Mouse (Mus musculus) myocyte (in vitro differentiated cells): ENCODE data around the gene Ergic1.

Experiments used
- CEBPB ChIP-seq: IDR thresholded peaks from 2 replicates; pipeline ENCODE4 v1.6.1; 2011; ENCODE audit warnings: mild to moderate bottlenecking, moderate library complexity; ENCODE audit not compliant: poor library complexity, insufficient read depth, severe bottlenecking
- E2F4 ChIP-seq: IDR thresholded peaks from one replicate; pipeline ENCODE4 v1.6.1; 2011; ENCODE audit warnings: mild to moderate bottlenecking, control low read depth, moderate library complexity; ENCODE audit not compliant: insufficient read depth
- MAX ChIP-seq: IDR thresholded peaks from one replicate; pipeline ENCODE4 v1.6.1; 2011; ENCODE audit warnings: low read depth, mild to moderate bottlenecking, control low read depth
- MYOD1 ChIP-seq, 3 experiments: IDR thresholded peaks; one replicate each; pipeline ENCODE4 v1.6.1; 2011; ENCODE audit warnings: control low read depth in 2 of 3, low read depth in 2 of 3, mild to moderate bottlenecking in 2 of 3, moderate library complexity in 1 of 3; ENCODE audit not compliant: insufficient read length in 2 of 3, control insufficient read depth in 1 of 3
- MYOG ChIP-seq, 3 experiments: IDR thresholded peaks; one replicate each; pipeline ENCODE4 v1.6.1; 2011; ENCODE audit warnings: control low read depth in 2 of 3, low read depth in 2 of 3, mild to moderate bottlenecking in 2 of 3; ENCODE audit not compliant: insufficient read length in 2 of 3, control insufficient read depth in 1 of 3, insufficient read depth in 1 of 3
- POLR2A ChIP-seq: IDR thresholded peaks from one replicate; pipeline ENCODE4 v1.6.1; 2011; ENCODE audit warnings: low read depth, mild to moderate bottlenecking, control low read depth, moderate library complexity; ENCODE audit not compliant: insufficient read length
- POLR2AphosphoS2 ChIP-seq: IDR thresholded peaks from one replicate; pipeline ENCODE4 v1.6.1; 2011; ENCODE audit warnings: low read depth, control low read depth; ENCODE audit not compliant: insufficient read length
- REST ChIP-seq: IDR thresholded peaks from one replicate; pipeline ENCODE4 v1.6.1; 2011; ENCODE audit warnings: mild to moderate bottlenecking, control low read depth, moderate library complexity; ENCODE audit not compliant: insufficient read depth, insufficient read length
- SRF ChIP-seq: IDR thresholded peaks from one replicate; pipeline ENCODE4 v1.6.1; 2011; ENCODE audit warnings: low read depth; ENCODE audit not compliant: control insufficient read depth, insufficient read length
- TCF12 ChIP-seq: IDR thresholded peaks from one replicate; pipeline ENCODE4 v1.6.1; 2011; ENCODE audit warnings: mild to moderate bottlenecking, control low read depth; ENCODE audit not compliant: poor library complexity, insufficient read depth, severe bottlenecking
- TCF3 ChIP-seq: IDR thresholded peaks from one replicate; pipeline ENCODE4 v1.6.1; 2011; ENCODE audit warnings: low read depth, control low read depth; ENCODE audit not compliant: insufficient read length
- USF1 ChIP-seq: IDR thresholded peaks from one replicate; pipeline ENCODE4 v1.6.1; 2011; ENCODE audit warnings: low read depth, mild to moderate bottlenecking, control low read depth, moderate library complexity

- TF ChIP-seq POLR2A: no peak
- TF ChIP-seq CEBPB: no peak
- TF ChIP-seq E2F4: no peak
- TF ChIP-seq MYOG (IDR thresholded peaks at IDR 0.05; ENCODE audit: control insufficient read depth in 1 of 3, insufficient read depth in 1 of 3, insufficient read length in 2 of 3, low read depth in 2 of 3): no peak
- no peak for TF ChIP-seq USF1
- no peak for TF ChIP-seq TCF12
- TF ChIP-seq REST: no peak
- TF ChIP-seq POLR2AphosphoS2: no peak
- TF ChIP-seq MAX: no peak
- TF ChIP-seq TCF3: no peak
- TF ChIP-seq MYOD1 (IDR thresholded peaks at IDR 0.05; ENCODE audit: control insufficient read depth in 1 of 3, insufficient read length in 2 of 3, low read depth in 2 of 3): no peak
- TF ChIP-seq SRF: no peak
These were observed 62.7 kb downstream of the Ergic1 start for GRCm38 (mm10) chr17:26623991-26624390.
